Mouse (Mus musculus): ENCODE results near the gene Krtap1-5.
"Not testable (repeated sequence)": the region's sequence is repeated elsewhere in the genome, so short reads cannot be mapped to it uniquely, and the experiment has no call there.

The Krtap1-5 gene

DNA sequence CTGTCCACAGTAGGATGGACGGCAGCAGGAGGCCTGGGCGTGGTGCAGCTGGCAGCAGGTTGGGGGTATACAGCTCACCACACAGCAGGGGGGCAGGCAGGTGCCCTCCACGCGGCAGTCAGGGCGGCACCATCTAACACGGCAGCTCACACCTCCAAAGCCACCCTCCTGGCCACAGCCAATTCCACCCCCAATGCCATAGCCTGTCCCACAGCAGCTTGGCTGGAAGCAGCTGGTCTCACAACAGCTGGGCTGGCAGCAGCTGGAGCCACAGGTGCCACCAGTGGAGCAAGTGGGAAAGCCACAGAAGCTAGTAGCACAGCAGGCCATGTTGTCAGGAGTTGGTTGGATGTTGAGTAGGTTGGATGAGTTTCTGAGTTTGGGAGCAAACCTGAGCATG lies at the start of gene Krtap1-5:
Krtap1-5 (minus strand) TSS at position 381 of the 400 bp plus-strand sequence.
- no peak for DNase-seq (ENCODE audit: low spot score)

DNA sequence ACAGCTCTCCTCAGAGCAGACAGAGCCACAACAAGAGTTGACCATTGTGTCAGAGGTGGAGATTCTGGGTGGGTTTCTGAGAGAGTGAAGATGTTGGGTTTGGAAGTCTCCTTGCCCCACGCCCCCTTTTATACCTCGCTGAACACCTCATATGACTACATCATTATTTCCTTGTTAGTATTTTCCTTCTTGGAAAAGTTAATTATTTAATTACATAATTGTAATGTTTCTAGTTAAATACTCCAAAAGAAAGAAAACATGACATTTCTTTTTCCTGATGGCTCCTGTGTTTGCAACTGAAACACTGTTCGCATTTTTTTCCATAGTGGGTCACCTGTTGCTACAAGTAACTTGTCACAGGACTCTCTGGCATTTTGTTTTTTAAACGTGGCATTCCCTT lies 47.3 kb upstream of the Krtap1-5 start, which contains the start of gene Krtap4-1:
Krtap4-1 (minus strand) TSS at position 101 of the 400 bp plus-strand sequence.
- DNase-seq (ENCODE audit: low spot score): no peak

DNA sequence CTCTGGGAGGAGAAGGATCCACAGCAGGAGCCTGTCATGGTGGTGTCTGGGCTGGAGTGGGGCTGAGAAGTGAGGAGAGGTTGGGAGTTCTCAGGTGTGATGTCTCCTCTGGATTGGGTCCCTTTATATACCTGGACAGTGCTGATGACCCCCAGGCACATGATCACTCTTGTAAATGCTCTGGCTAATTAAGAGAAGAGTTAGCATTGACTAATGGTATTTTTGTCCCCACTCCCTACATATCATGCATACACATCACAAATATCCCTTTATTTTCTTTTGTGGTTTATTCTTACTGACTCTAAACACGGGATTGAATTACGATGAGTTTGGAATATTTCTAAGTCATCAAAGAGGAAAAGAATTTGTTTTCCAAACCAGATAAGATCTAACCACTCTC lies 39.5 kb upstream of the Krtap1-5 start, which contains the start of gene Gm11562:
Gm11562 (minus strand) TSS at position 101 of the 400 bp plus-strand sequence.
- no peak for DNase-seq (ENCODE audit: low spot score)

- no peak for DNase-seq (ENCODE audit: low spot score)
Measured at GRCm38 (mm10) chr11:99614796-99615363, 34.1 kb upstream of the Krtap1-5 start, which contains the start of gene Krtap2-4. Gene Krtap2-4 (minus strand): TSS chr11:99614846.

- DNase-seq (ENCODE audit: low spot score): not testable (repeated sequence)
Measured at GRCm38 (mm10) chr11:99610089-99610488, 29.3 kb upstream of the Krtap1-5 start, which contains the start of gene Gm11937. Gene Gm11937 (minus strand): TSS chr11:99610189.

- DNase-seq (ENCODE audit: low spot score): no peak
Measured at GRCm38 (mm10) chr11:99609126-99609525, 28.3 kb upstream of the Krtap1-5 start.

GRCm38 (mm10) chr11:99603208-99603607 lies 22.4 kb upstream of the Krtap1-5 start, which contains the start of gene Gm11938:
Gene Gm11938 (minus strand): TSS chr11:99603308.
- DNase-seq (ENCODE audit: low spot score): not testable (repeated sequence)

DNA sequence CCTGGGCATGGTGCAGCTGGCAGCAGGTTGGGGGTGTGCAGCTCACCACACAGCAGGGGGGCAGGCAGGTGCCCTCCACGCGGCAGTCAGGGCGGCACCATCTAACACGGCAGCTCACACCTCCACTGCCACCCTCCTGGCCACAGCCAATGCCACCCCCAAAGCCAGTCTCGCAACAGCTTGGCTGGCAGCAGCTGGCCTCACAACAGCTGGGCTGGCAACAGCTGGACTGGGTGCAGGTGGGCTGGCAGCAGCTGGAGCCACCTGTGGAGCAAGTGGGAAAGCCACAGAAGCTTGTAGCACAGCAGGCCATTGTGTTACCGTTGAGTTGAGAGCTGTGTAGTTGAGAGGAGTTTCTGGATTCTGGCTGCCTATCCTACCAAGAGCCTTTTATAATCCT lies 16.9 kb upstream of the Krtap1-5 start, which contains the start of gene Krtap9-3:
Krtap9-3 (minus strand) TSS at position 364 of the 400 bp plus-strand sequence.
- not testable (repeated sequence) for DNase-seq (ENCODE audit: low spot score)

DNA sequence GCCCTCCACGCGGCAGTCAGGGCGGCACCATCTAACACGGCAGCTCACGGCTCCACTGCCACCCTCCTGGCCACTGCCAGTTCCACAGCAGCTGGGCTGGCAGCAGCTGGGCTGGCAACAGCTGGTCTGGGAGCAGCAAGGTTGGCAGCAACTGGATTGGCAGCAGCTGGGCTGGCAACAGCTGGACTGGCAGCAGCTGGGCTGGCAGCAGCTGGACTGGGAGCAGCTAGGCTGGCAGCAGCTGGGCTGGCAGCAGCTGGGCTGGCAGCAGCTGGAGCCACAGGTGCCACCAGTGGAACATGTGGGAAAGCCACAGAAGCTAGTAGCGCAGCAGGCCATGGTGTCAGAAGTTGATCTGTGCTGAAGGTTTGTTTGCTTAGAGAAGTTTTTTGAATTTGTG lies 10.2 kb upstream of the Krtap1-5 start, which contains the start of gene Krtap1-3:
Krtap1-3 (minus strand) TSS at position 359 of the 400 bp plus-strand sequence.
- DNase-seq (ENCODE audit: low spot score): no peak

DNA sequence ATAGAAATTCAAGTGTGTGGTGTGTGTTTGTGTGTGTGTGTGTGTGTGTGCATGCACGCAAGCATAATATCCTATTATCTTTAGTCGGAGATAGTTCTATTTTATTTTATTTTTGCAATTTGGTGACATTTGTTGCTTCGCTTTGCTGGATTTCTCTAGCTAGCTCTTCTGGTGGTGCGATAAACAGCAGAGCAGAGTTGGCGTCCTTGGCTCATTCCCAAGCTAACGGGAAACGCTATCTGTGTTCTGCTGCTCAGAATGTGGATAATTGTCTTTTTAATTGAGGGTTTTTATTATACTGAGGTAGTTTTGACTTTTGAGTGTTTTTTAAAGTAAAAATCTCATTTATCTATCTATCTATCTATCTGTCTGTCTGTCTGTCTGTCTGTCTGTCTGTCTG lies 4.3 kb upstream of the Krtap1-5 start:
- DNase-seq (ENCODE audit: low spot score): no peak

DNA sequence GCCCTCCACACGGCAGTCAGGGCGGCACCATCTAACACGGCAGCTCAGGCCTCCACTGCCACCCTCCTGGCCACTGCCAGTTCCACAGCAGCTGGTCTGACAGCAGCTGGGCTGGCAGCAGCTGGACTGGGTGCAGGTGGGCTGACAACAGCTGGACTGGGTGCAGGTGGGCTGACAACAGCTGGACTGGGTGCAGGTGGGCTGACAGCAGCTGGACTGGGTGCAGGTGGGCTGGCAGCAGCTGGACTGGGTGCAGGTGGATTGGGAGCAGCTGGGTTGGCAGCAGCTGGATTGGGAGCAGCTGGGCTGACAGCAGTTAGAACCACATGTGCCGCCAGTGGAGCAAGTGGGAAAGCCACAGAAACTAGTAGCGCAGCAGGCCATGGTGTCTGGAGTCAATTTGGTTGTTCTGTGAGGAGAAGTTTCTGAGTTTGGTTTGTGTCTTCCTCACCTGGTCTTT lies 2.5 kb upstream of the Krtap1-5 start, which contains the start of gene Krtap1-4:
Krtap1-4 (minus strand) TSS at position 410 of the 460 bp plus-strand sequence.
- DNase-seq (ENCODE audit: low spot score): no peak

DNA sequence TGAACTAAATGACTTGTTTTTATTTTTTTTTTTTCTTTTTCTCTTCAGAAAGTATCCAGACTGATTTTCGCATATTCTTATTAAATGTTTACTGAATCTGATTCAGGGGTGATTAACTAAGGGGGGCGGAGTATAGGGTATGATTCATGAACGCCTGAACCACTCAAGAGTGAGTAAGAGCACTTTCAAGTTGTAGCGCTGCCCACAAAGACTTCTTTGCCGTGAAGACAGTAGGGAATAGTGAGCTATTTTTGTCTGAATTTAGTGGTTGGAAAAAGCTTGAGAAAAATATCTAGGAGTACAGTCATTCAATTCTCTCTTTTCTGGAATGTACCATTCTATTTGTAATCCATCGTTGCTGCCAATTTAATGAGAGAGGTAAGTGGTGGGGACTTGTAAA lies 748 bp upstream of the Krtap1-5 start:
- DNase-seq (ENCODE audit: low spot score): no peak

GRCm38 (mm10) chr11:99581051-99581450 lies 235 bp upstream of the Krtap1-5 start:
- no peak for DNase-seq (ENCODE audit: low spot score)

DNA sequence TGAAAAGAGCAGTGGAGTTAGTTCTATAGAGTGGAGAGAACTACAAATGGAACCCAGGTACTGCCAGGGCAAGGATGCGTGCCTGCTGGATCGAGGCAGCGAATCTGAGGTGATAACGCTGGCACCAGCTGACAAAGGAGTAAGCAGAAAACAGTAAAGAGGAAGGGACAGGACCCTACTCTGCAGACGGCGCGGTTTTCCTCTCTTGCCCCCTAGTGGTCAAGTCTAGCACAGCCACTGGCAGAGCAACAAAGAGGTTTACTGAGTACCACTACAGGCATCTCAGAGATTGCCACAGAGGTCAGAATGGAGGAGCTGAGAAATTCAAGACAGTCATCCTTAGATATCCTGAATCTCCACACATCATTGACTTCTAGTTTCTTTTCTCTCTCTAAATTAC lies 6.7 kb downstream of the Krtap1-5 start:
- DNase-seq (ENCODE audit: low spot score): peak; percentile 68

DNA sequence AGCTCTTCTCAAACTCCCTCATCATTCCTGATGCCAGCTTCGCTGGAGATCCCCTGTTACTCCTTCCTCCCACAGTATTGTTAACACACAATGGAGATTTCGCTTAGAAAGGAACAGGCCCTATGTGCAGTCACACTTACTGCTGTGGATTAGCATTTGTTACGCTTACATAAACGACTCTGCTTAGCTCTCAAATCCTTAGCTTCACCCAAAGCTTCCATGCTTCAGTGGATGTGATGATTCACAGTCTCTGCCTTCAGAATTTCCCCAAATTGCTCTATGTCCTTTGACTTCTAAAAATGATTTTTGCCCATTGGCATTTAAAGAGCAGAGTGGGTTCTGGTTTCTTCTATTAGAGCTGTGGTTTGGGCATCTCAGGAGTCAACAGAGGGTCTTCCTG lies 7.7 kb downstream of the Krtap1-5 start:
- no peak for DNase-seq (ENCODE audit: low spot score)

- no peak for DNase-seq (ENCODE audit: low spot score)
Measured at GRCm38 (mm10) chr11:99566530-99566929, 14.3 kb downstream of the Krtap1-5 start, which contains the start of gene Krtap3-1. Gene Krtap3-1 (minus strand): TSS chr11:99566630.

DNA sequence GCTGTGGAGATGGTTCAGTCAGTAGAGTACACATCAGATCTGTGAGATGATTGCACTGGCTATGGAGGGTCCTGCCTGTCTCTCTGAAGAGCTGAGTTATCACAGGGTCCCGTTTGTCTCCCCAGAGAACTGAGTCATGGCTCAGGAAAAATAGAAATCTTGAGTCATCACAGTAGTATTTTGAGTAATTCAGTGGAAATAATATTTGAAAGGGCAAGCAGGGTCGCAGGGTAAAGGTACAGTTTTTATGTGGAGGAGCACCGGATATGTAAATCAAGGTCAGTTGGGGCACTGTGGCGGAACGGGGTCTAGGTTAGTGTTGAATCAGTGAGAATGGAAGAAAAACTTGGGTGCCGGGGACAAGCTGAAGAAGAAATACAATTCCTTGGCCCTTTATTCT lies 18.2 kb downstream of the Krtap1-5 start:
- DNase-seq (ENCODE audit: low spot score): no peak

- no peak for DNase-seq (ENCODE audit: low spot score)
Measured at GRCm38 (mm10) chr11:99559366-99559765, 21.4 kb downstream of the Krtap1-5 start, which contains the start of gene Gm11939. Gene Gm11939 (minus strand): TSS chr11:99559466.

GRCm38 (mm10) chr11:99557976-99558745 lies 22.7 kb downstream of the Krtap1-5 start:
- no peak for DNase-seq (ENCODE audit: low spot score)

DNA sequence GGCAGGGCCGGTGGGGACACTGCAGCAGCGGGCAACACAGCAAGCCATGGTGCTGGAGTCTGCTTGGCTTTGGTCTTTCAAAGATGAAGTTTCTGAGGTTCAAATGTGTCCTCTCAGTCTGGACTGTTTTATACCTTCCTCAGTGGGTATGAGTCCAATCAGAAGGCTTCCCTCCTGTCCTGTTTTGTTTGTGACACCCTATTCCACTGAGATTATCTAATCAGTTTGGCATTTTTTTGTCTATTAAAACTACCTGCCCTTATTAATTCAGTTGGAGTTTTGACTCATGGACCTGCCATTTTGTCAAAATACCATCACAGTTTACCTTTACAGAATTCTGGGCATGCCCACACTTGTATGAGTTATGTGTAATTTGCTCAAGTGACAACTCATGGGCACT lies 24.1 kb downstream of the Krtap1-5 start, which contains the start of gene Krtap3-2:
Krtap3-2 (minus strand) TSS at position 101 of the 400 bp plus-strand sequence.
- DNase-seq (ENCODE audit: low spot score): no peak

DNA sequence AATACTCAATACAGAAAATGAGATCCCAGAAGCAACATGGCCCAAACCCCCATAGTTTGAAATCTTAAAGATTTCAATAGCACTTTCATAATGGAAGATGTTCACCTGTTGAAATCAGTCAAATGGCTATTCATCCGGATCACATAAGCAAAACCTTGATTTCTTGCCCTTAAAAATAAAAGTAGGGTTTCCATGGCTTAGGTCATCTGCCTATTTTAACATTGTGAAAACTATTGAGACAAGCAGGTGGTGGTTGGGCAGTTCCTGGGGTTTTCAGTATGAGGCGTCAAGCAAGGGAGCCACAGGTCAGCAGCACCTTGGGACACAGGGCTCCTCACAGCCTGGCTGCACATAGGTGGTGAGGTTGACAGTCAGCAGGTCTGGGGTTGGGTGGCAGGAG lies 24.6 kb downstream of the Krtap1-5 start:
- DNase-seq (ENCODE audit: low spot score): no peak

DNA sequence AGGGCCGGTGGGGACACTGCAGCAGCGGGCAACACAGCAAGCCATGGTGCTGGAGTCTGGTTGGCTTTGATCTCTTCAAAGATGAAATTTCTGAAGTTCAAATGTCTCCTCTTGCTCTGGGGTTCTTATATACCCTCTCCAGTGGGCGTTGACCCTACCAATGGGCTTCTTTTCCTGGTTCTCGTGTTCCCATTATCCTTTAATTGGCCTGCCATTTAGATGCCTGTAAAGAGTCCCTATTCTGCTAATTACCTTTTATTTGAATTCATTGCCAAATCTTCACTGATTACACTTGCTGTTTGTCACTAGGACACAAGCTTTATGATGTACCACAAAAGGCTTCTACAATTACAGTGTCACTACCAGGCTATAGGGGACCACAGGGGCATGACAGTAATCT lies 30.1 kb downstream of the Krtap1-5 start, which contains the start of gene Krtap3-3:
Krtap3-3 (minus strand) TSS at position 101 of the 400 bp plus-strand sequence.
- no peak for DNase-seq (ENCODE audit: low spot score)

Measured in urinary bladder, postnatal 25 days (tissue).